Mouse (Mus musculus) urinary bladder, adult 2 months (tissue): ENCODE results near the gene Lrrc8c. TPM values are rescaled to one million over a fixed set of nuclear protein-coding genes. Genes with fewer than 3 reads are reported as not detected.

ENCODE experiments used
- DNase-seq: peaks from one replicate; pipeline ENCODE4 v3.0.0; 2022; ENCODE audit warnings: low spot score
- polyA plus RNA-seq: library from polyadenylated mRNA; depleted of rRNA; stranded (reverse); fragments of >200 nt; gene quantifications from 2 replicates; pipeline ENCODE4 v1.2.3, GENCODE M21; 2012

Lrrc8c gene
- polyA plus RNA-seq, 1 experiment, result 7.1 TPM

GRCm38 (mm10) chr5:105600998-105601397 is 81.8 kb downstream of the Lrrc8c start:
- DNase-seq, result no peak

DNA sequence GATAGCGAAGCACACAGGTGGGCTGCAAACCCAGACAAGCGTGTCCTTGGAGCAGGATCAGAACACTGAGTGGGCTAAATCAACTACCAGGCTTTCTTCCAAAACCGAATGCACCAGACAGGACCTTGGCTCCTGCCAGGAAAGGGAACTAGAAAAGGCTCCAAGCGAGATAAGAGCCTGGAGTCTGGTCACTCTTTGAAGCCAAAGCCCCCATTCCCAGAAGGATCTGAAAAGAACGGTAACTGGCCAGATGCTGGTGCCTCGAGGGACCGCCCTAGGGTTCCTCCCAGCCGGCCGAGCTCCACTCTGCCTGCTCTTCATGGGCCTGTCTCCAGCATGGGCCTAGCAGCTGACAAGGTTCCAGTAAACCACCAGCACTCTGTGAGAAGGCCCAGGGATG is 83.4 kb downstream of the Lrrc8c start:
- no peak for DNase-seq

GRCm38 (mm10) chr5:105605736-105606135 is 86.5 kb downstream of the Lrrc8c start:
- no peak for DNase-seq

DNA sequence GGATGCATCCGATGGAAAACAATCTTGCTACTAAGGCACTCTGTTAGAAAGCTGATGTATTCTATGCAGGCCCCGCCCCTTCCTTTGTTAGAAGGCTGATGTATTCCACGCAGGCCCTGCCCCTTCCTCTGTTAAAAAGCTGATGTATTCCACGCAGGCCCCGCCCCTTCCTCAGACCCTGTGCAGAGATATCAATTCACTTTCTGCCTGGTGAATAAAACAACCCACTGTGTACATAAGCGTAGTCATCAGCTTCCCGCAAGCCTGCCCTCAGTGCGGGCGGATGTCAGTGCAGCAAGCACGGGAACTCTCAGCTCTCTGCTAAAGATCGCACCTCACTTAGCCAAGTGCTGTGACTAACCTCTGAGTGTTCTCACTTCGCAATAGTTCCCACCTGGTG is 90.5 kb downstream of the Lrrc8c start:
- DNase-seq, result no peak

GRCm38 (mm10) chr5:105613002-105613401 is 93.8 kb downstream of the Lrrc8c start:
- no peak for DNase-seq

DNA sequence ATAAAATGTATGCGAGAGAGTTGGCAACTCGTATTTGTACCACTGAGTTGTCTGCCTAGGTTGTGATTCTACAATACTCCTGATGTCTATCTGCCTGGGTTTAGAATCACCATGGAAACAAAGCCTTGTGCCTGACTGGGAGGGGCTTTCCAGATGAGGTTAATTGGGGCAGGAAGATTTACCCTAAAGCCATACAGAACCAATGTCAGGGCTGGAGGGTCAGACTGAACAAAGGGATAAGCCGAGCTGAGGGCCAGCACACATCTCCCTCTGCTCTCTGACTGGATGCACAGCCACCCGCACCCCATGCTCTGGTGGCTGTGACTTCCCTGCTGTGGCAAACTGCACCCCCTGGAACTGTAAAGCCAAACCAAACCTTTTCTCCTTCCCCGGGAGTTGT is 94.8 kb downstream of the Lrrc8c start:
- DNase-seq, result no peak

GRCm38 (mm10) chr5:105614682-105615434 is 95.7 kb downstream of the Lrrc8c start:
- no peak for DNase-seq

- DNase-seq, result no peak
These were observed 96.8 kb downstream of the Lrrc8c start for GRCm38 (mm10) chr5:105615871-105616454.

- no peak for DNase-seq
These were observed 97.3 kb downstream of the Lrrc8c start for GRCm38 (mm10) chr5:105616538-105616937.

- DNase-seq, result no peak
These were observed 99.3 kb downstream of the Lrrc8c start for GRCm38 (mm10) chr5:105618510-105618909.

- DNase-seq, result no peak
These were observed 100.5 kb downstream of the Lrrc8c start for GRCm38 (mm10) chr5:105619666-105620065.

GRCm38 (mm10) chr5:105620505-105621116 is 101.4 kb downstream of the Lrrc8c start:
- DNase-seq, result no peak

- DNase-seq, result no peak
These were observed 104.0 kb downstream of the Lrrc8c start for GRCm38 (mm10) chr5:105623074-105623713.

- no peak for DNase-seq
These were observed 105.1 kb downstream of the Lrrc8c start for GRCm38 (mm10) chr5:105624257-105624656.

DNA sequence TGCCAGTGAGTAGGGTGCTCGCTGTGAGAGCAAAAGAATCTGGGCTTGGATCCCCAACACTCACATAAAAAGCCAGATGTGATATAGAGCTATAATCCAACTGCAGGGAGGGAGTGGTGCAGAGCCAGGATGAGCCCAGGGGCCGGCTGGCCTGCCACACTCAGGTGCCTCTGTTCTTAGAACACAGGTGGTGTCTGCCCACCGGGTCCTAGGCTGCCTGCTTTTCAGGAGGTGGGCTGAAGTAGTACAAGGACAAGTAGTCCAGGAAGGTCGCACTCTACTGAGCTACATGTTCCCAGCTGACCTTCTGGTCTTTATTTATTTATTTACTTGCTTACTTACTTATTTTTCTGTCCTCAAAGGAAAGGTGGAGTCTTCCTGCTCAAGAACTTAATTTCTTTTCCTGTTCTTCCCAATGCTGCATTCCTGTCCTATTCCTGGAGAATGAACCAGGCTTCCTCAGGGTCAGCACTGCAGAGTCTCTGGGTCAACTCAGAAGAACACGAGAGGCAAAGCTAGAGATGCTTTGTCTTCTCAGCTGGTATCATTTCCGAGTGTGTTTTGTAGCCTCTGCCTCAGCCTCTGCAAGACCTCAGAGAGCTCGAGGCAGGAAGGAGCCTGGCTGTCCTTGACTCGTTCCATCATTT is 106.4 kb downstream of the Lrrc8c start:
- DNase-seq, result no peak

GRCm38 (mm10) chr5:105626355-105626754 is 107.2 kb downstream of the Lrrc8c start:
- DNase-seq, result no peak

DNA sequence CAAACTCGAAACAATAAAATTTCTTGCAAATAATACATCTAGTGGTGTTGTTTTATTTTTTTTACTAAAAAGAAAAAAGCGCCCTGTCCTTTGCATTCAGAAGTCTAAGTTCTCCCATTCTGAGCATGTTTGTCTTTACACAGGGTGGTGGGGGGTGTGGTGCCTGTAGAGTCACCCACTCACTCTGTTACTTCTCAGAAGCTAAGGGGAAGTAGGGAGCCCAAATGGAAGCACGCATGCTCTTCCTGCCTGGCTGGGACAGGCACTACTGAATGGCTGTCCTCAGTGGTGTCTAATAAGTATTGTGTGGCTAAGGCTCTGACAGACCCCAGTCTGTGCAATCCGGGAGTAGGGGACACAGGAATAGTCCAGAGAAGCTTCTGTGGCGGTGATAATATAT is 107.9 kb downstream of the Lrrc8c start:
- no peak for DNase-seq

DNA sequence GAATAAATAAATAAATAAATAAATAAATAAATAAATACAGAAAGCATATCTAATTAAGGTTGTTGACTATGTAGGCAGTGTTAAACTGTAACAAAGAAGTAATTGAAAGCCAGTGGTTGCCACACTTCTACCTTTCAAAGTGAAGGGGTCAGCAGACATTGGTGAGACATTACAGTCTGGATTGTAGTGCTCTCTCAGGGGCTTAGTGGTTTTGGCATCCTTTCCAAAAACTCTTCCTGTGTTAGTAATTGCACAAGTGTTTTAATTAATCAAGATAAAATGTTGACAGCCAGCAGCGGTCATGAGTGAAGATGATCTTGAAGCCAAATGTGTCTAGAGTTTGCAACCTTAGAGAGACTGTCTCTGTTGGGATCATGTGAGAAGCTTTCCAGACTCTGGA is 110.8 kb downstream of the Lrrc8c start:
- no peak for DNase-seq

GRCm38 (mm10) chr5:105632066-105632465 is 112.9 kb downstream of the Lrrc8c start:
- DNase-seq, result no peak

DNA sequence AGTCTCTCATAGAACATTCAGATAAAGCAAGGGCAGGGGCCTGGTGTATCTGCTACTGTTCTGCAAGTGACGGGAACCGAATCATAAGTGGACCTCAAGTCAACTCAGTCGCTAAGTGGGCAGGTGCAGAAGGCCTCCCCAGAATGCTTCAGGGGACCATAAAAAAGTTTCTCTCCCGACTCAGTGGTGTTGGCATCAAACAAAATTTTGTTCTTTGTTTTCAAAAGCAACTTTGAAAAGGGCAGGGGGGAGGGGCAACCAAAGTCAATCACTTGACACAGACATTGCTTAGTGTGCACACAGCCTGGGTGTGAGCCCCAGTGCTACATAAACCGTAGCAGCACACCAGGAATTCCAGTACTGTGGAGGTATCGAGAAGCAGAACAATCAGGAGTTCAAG is 116.4 kb downstream of the Lrrc8c start:
- no peak for DNase-seq

GRCm38 (mm10) chr5:105636484-105637191 is 117.5 kb downstream of the Lrrc8c start:
- no peak for DNase-seq
